Mouse (Mus musculus) layer of hippocampus, adult 11-12 months (tissue): ENCODE measurements around the gene Rpl27.
A peak's percentile ranks its signal among the peaks of the same experiment; 100 is the strongest.
"Not testable (repeated sequence)": the region's sequence is repeated elsewhere in the genome, so short reads cannot be mapped to it uniquely, and the experiment has no call there.

Experiments used
- DNase-seq: peaks from one replicate; pipeline ENCODE4 v3.0.0; 2022; ENCODE audit warnings: low spot score

Rpl27 gene

GRCm38 (mm10) chr11:101467477-101468262, 25.6 kb downstream of the Rpl27 start:
- DNase-seq = peak; percentile 78

GRCm38 (mm10) chr11:101468263-101468688, 26.2 kb downstream of the Rpl27 start:
- DNase-seq = peak; percentile 19

DNA sequence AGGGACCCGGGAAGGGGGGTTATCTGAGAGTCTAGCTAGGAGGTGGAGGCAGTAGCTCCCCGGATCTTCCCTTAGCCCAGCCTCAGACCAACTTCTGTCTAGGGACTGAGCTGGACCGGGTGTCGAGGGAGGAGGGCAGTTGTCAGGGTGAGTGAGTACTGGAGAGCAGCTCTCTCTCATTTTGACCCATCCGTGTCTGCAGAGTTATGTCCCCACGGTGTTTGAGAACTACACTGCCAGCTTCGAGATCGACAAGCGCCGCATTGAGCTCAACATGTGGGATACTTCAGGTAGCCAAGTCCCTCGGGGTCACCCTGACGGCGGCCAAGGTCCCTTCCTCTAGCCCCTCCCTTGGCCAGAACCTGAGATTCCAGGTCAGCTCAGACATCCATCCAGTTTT, 26.6 kb downstream of the Rpl27 start:
- no peak for DNase-seq

- DNase-seq = no peak
Observed at GRCm38 (mm10) chr11:101469155-101469554, 27.1 kb downstream of the Rpl27 start.

DNA sequence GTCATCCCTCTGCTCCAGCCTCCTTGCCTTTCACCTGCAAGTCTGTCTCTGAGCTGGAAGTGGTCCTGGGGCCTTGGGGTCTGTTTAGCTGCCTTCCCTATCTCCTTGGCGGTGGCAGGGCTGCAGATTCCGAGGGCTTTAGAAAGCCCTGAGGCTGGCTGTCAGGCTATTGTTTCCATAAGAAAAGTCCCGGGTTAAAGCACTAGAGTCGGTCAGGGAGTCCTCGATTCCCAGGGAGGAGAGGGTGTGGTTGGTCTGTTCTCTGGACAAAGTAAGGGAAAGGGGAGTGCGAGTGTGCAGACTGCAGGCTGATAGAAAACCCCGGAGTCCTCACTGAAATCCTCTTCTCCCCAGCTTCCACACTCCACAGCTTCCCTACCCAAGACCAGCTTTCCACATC, 28.1 kb downstream of the Rpl27 start:
- DNase-seq = no peak

DNA sequence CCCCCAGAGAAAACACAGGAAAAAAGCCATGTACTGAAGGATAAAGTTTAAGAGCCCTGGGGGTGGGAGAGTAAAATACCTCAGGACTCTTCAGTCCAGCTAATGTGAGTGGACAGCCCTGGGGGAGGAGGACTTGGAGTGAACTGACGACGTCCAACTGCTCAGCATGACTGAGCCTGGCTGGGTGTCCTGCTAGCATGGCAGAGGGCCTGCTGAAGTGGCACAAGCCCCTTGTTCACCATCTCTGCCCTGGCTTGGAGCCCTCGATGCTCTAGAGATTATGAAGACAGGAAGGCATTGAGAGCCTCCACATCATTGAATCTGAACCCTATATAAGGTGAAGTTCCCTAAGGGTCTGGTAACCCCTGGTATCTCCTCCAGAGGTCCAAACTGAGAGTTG, 29.8 kb downstream of the Rpl27 start:
- DNase-seq = no peak

GRCm38 (mm10) chr11:101472336-101472735, 30.2 kb downstream of the Rpl27 start:
- DNase-seq = peak; percentile 39

GRCm38 (mm10) chr11:101473686-101474085, 31.6 kb downstream of the Rpl27 start:
- DNase-seq = not testable (repeated sequence)

DNA sequence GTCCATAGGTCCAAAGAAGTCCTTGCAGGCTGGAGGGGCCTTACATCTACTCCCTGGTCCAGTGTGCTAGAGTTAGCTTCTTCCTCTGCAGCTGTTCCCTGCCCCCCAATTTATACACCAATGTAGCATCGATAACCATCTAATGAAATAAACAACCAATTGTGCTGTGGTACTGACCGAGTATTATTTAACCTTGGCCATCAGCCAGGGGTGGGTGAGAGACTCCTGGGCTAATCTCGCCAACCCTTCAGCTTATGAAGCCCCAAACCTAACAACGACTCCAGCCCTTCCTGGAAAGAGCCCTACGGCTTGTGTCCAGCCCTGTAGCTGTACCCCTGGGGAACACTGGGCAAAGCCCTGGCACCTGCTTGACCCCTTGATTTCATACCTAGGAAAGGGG, 32.2 kb downstream of the Rpl27 start:
- DNase-seq = no peak

DNA sequence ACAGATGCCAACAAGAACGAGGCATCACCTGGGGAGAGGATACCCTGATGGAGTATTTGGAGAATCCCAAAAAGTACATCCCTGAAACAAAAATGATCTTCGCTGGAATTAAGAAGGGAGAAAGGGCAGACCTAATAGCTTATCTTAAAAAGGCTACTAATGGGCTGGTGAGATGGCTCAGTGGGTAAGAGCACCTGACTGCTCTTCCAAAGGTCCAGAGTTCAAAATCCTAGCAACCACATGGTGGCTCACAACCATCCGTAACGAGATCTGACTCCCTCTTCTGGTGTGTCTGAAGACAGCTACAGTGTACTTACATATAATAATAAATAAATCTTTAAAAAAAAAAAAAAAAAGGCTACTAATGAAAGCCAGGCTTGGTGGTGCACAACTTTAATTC, 34.3 kb downstream of the Rpl27 start:
- not testable (repeated sequence) for DNase-seq

DNA sequence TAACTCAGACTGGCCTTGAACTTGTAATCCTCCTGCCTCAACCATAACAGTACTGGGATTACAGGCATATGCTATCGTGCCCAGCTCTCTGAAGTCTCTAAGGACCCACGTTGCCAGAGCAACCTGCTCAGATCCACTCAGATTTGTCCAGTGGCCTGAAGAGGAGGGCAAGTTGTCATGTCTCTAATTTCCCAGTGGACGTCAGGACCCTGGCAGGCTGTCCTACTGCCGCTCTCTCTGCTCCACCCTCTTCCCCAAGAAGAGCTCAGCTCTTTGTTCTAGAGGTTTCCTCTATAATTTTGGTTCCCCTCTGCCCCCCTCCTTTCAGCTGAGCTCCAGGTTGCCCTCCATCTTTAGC, 35.1 kb downstream of the Rpl27 start:
- DNase-seq = no peak

DNA sequence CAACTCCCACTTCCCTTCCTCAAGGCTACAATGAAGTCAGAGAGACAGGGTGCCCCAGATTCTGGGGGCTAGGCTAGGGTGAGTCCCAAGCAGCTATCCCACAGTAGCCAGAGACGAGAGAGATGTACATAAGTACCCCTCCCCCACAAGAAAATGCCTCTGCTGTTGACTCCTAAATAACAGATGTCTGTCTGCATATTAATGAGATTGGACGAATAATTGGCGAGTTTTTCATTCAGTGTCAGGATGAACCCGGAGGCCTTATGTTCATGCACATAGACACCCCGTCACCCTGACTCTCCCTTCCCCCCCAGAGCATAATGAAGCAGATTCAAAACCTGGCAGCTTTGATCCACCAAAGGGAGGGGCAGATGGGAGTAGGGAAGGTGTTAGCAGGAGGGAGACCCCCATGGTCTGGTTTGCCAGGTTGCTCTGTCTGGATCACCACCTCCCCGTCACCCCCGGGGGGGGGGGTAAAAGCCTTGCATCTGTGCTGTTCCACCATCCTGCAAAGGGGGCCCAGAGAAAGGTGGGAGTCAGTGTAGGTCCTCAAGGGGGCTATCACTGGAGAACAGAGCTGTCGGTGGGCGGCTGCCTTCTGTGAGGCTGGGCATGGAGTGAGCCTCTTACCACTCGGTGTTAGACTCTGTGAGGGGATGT, 35.6 kb downstream of the Rpl27 start:
- DNase-seq = no peak

GRCm38 (mm10) chr11:101479171-101479635, 37.1 kb downstream of the Rpl27 start:
- no peak for DNase-seq

- DNase-seq = no peak
Observed at GRCm38 (mm10) chr11:101480912-101481311, 38.8 kb downstream of the Rpl27 start.

GRCm38 (mm10) chr11:101483804-101484203, 41.7 kb downstream of the Rpl27 start:
- no peak for DNase-seq

DNA sequence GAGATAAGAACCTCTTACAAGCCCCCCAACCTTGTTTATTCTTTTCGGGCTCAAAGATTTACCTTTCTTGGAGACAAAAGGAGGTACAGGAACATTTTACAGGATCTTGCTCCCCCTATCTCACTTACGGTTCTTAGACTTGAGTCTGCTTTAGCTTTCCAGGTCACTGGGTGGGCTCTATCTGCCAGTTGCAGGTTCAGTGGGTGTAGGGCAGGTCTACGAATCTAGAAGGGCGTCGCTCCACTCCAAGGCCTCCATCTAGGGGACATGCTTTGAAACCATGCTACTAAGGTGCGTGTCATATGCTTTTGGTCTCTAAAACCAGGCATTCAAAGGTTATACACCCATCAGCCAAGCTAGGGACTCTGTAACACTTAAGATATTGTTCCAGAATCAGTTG, 42.1 kb downstream of the Rpl27 start:
- DNase-seq = no peak

GRCm38 (mm10) chr11:101484814-101485213, 42.7 kb downstream of the Rpl27 start:
- DNase-seq = no peak

DNA sequence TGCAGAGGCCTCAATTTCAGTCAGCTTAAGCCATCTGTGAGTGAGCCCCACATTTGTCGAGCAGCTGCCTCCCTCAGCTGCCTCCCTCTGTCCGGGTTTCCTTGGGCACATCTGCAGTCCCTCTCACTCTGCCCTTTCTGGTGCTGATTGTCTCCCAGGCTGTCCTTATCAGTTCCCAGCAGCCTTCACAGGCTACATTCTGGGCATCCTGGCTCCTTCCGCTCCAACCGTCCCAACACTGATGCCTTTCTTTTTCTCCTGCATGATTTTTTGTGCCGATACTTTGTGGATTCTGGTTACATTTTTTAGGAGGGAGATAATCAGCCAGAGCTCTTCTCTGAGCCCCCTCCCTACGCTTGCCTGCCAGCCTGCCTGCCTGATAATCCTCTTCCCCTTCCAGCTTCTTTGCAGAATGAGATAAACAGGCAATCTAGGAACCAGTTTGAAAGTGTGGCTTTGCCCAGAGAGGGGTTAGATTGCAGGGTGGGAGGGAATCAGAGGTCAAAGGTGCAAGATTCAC, 43.5 kb downstream of the Rpl27 start:
- no peak for DNase-seq

DNA sequence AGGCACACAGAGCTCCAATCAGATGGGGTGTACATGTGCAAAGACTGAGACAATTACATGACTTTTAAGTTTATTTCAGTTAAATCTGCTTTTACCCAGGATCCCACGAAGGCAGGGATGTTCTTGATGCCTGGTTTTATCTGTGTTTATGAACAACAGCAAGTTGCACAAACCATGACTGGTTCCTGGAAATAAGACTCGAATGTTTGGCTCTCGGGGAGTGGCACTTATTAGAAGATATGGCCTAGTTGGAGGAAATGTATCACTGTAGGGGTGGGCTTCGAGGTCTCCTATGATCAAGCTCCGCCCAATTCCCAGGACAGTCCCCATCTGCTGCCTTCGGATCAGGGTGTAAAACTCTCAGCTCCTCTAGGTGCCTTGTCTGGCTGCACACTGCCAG, 44.0 kb downstream of the Rpl27 start:
- no peak for DNase-seq
